In genomic region chr19:57164882-57165281, GRCm38 (mm10) we compare ENCODE assay signal across 28 mouse cellular contexts.
A peak's percentile ranks its signal among the peaks of the same experiment; 100 is the strongest.
DNase-seq lines count a peak whose midpoint lies in the region; ATAC-seq and TF ChIP-seq lines count a peak whose summit lies in the region.
"Had no signal": no experiment of that assay in that cellular context is flagged by ENCODE, and none has a peak within 500 bp of the region (broad histone marks: within the 10 kb centered on the region; RNA-seq: fewer than 3 reads in every experiment).

No protein-coding gene starts in this region.

- H3K27me3 ChIP-seq in forebrain, postnatal 0 days (ENCODE audit: insufficient read depth, low read length), result no peaks in the 10 kb centered on the region
- no peaks in the 10 kb centered on the region for H3K27me3 ChIP-seq in forebrain, embryonic 13.5 days
- no peaks in the 10 kb centered on the region for H3K27me3 ChIP-seq in heart, embryonic 12.5 days (replicated peaks)
- H3K27me3 ChIP-seq in hindbrain, embryonic 10.5 days (ENCODE audit: insufficient read depth, poor library complexity, severe bottlenecking), result no peaks in the 10 kb centered on the region; the same call in 1 of the 2 replicates
- H3K27me3 ChIP-seq: embryonic facial prominence, embryonic 12.5 days; hindbrain, embryonic 12.5 days; intestine, embryonic 15.5 days; midbrain, embryonic 13.5 days; neural tube, embryonic 13.5 days had no signal

- no peak for TF ChIP-seq CTCF in forebrain, postnatal 0 days (IDR thresholded peaks at IDR 0.05; ENCODE audit: low read depth)
- no peak for TF ChIP-seq CTCF in cortical plate, adult 2 months (IDR thresholded peaks at IDR 0.05; ENCODE audit: extremely low read depth, insufficient read depth, low read length)

- no peak overlapping the region for H3K9ac ChIP-seq in forebrain, postnatal 0 days
- no peak overlapping the region for H3K9ac ChIP-seq in forebrain, embryonic 13.5 days
- H3K9ac ChIP-seq in heart, embryonic 12.5 days, result no peak overlapping the region
- H3K9ac ChIP-seq: embryonic facial prominence, embryonic 12.5 days; hindbrain, embryonic 12.5 days; intestine, embryonic 15.5 days; liver, embryonic 14.5 days; midbrain, embryonic 13.5 days; neural tube, embryonic 13.5 days had no signal

- H3K36me3 ChIP-seq in forebrain, postnatal 0 days (ENCODE audit: insufficient read depth), result no peaks in the 10 kb centered on the region
- H3K36me3 ChIP-seq in forebrain, embryonic 13.5 days (ENCODE audit: poor library complexity, severe bottlenecking), result no peaks in the 10 kb centered on the region
- no peaks in the 10 kb centered on the region for H3K36me3 ChIP-seq in heart, embryonic 12.5 days
- no peaks in the 10 kb centered on the region for H3K36me3 ChIP-seq in hindbrain, embryonic 10.5 days
- H3K36me3 ChIP-seq: embryonic facial prominence, embryonic 12.5 days; hindbrain, embryonic 12.5 days; intestine, embryonic 15.5 days; midbrain, embryonic 13.5 days; neural tube, embryonic 13.5 days had no signal

- intact Hi-C loops in heart, postnatal 10 days (cut with DNase I), result no loop called here

- peak; percentile 50; the same call in 1 of the 2 replicates for ATAC-seq in forebrain, postnatal 0 days
- ATAC-seq in forebrain, embryonic 13.5 days, result no peak
- no peak for ATAC-seq in heart, embryonic 12.5 days (ENCODE audit: insufficient number of reproducible peaks, low FRiP score)
- ATAC-seq: CD4-positive, CD25-positive, alpha-beta regulatory T cell, adult 4 months; hindbrain, postnatal 0 days; intestine, embryonic 15.5 days; midbrain, embryonic 13.5 days had no signal

- peaks cover 11% of the 10 kb centered on the region for H3K4me1 ChIP-seq in forebrain, postnatal 0 days (ENCODE audit: insufficient read depth)
- H3K4me1 ChIP-seq in forebrain, embryonic 13.5 days, result no peaks in the 10 kb centered on the region; the same call in 1 of the 2 replicates
- H3K4me1 ChIP-seq in heart, embryonic 12.5 days (replicated peaks), result peaks cover 58% of the 10 kb centered on the region
- H3K4me1 ChIP-seq in cortical plate, adult 2 months (ENCODE audit: control insufficient read depth, insufficient read depth, low read length), result peaks cover 25% of the 10 kb centered on the region
- 0 out of 2 replicates have a peak, but pooled peaks cover 1% of the 10 kb centered on the region for H3K4me1 ChIP-seq in hindbrain, embryonic 10.5 days (replicated peaks)
- H3K4me1 ChIP-seq: embryonic facial prominence, embryonic 12.5 days; intestine, embryonic 15.5 days had no signal

- no peak overlapping the region for H3K4me2 ChIP-seq in forebrain, postnatal 0 days (ENCODE audit: low read depth)
- no peak overlapping the region for H3K4me2 ChIP-seq in forebrain, embryonic 13.5 days
- H3K4me2 ChIP-seq in heart, embryonic 12.5 days, result no peak overlapping the region
- H3K4me2 ChIP-seq: embryonic facial prominence, embryonic 12.5 days; hindbrain, embryonic 12.5 days; intestine, embryonic 15.5 days; midbrain, embryonic 13.5 days; neural tube, embryonic 13.5 days had no signal

- no peaks in the 10 kb centered on the region for H3K9me3 ChIP-seq in forebrain, postnatal 0 days (ENCODE audit: low read length)
- no peaks in the 10 kb centered on the region for H3K9me3 ChIP-seq in forebrain, embryonic 13.5 days (replicated peaks)
- no peaks in the 10 kb centered on the region for H3K9me3 ChIP-seq in heart, embryonic 12.5 days (replicated peaks)
- no peaks in the 10 kb centered on the region for H3K9me3 ChIP-seq in hindbrain, embryonic 10.5 days
- H3K9me3 ChIP-seq: embryonic facial prominence, embryonic 12.5 days; hindbrain, embryonic 12.5 days; intestine, embryonic 15.5 days; midbrain, embryonic 13.5 days; neural tube, embryonic 13.5 days had no signal

- 53% methylated on average over 2 of the region's 2 CpGs for WGBS in forebrain, postnatal 0 days
- 91% methylated on average over 2 of the region's 2 CpGs for WGBS in forebrain, embryonic 13.5 days
- WGBS in heart, embryonic 12.5 days, result 68% methylated on average over 2 of the region's 2 CpGs
- WGBS in hindbrain, embryonic 10.5 days, result 91% methylated on average over 2 of the region's 2 CpGs

- peak; percentile 54 for DNase-seq in forebrain, postnatal 0 days
- no peak for DNase-seq in heart, postnatal 10 days
- DNase-seq in brain, adult 2 months (ENCODE audit: low read depth, low spot score), result peak; percentile 73
- no peak for DNase-seq in hindbrain, embryonic 10.5 days (ENCODE audit: low spot score)
- DNase-seq: adrenal gland, postnatal 14 days; cerebellum, adult 8-10 months; cerebellum, postnatal 25 days; embryo, embryonic 11 days; kidney, adult 2 months; kidney, postnatal 36 days; layer of hippocampus, postnatal 36 days; liver; lung, adult 2 months; lung, postnatal 10 days; right cerebral cortex, postnatal 4 days; thymus, postnatal 4 days had no signal

- no peak overlapping the region for H3K4me3 ChIP-seq in forebrain, postnatal 0 days (ENCODE audit: low read depth, low read length)
- H3K4me3 ChIP-seq in forebrain, embryonic 13.5 days, result no peak overlapping the region
- H3K4me3 ChIP-seq in heart, embryonic 12.5 days, result no peak overlapping the region
- H3K4me3 ChIP-seq in cortical plate, adult 2 months (ENCODE audit: insufficient read depth, low read length), result no peak overlapping the region
- no peak overlapping the region for H3K4me3 ChIP-seq in hindbrain, embryonic 10.5 days
- H3K4me3 ChIP-seq: embryonic facial prominence, embryonic 12.5 days; hindbrain, embryonic 12.5 days; intestine, embryonic 15.5 days; midbrain, embryonic 13.5 days; neural tube, embryonic 13.5 days had no signal

- peak overlapping the region; percentile 81 for H3K27ac ChIP-seq in forebrain, postnatal 0 days (ENCODE audit: low read depth, low read length)
- no peak overlapping the region for H3K27ac ChIP-seq in forebrain, embryonic 13.5 days
- peak overlapping the region; percentile 99 for H3K27ac ChIP-seq in heart, embryonic 12.5 days (ENCODE audit: poor library complexity, severe bottlenecking)
- H3K27ac ChIP-seq in cortical plate, adult 2 months (ENCODE audit: insufficient read depth, low read length), result peak overlapping the region; percentile 47
- no peak overlapping the region for H3K27ac ChIP-seq in hindbrain, embryonic 10.5 days
- H3K27ac ChIP-seq: embryonic facial prominence, embryonic 12.5 days; hindbrain, embryonic 12.5 days; hindbrain, postnatal 0 days; intestine, embryonic 15.5 days; liver, embryonic 14.5 days; macrophage; midbrain, embryonic 13.5 days; neural tube, embryonic 13.5 days had no signal

- no peak for TF ChIP-seq POLR2A in cortical plate, adult 2 months (IDR thresholded peaks at IDR 0.05; ENCODE audit: extremely low read depth, insufficient read depth, low read length)

Comparison
In these comparisons a context has a peak if more than half of its experiments do, and no peak if none do; other contexts are left out.
1. H3K27ac ChIP-seq: peak in forebrain, postnatal 0 days (single experiment), heart, embryonic 12.5 days (single experiment) and cortical plate, adult 2 months (single experiment); none in forebrain, embryonic 13.5 days (single experiment) and hindbrain, embryonic 10.5 days (single experiment).
2. DNase-seq: peak in forebrain, postnatal 0 days (single experiment) and brain, adult 2 months (single experiment); none in heart, postnatal 10 days (0 of 2) and hindbrain, embryonic 10.5 days (single experiment).